Mouse (Mus musculus) forebrain, postnatal 0 days (tissue): ENCODE measurements at regions not wholly inside any gene's neighbourhood (a gene's known extent, or its start where the extent isn't known, plus 50 kb on each side); places are given as distances from the start of the nearest gene placed in this dataset.
A peak's percentile ranks its signal among the peaks of the same experiment; 100 is the strongest.

ENCODE experiments used
- ATAC-seq: fragments of 200-750 bp; cut with Nextera tagmentation; 2 replicates; pipeline ENCODE4 v1.8.0; 2017; ENCODE audit warnings: mild to moderate bottlenecking, moderate library complexity
- DNase-seq: peaks from one replicate; pipeline ENCODE4 v3.0.0-alpha.2; 2015
- H3K27ac ChIP-seq: fragments of 300-500 bp; sonication (generic); 2 replicates; pipeline ENCODE4 v1.5.1; 2014; ENCODE audit warnings: low read depth, mild to moderate bottlenecking, antibody characterized with exemption, low read length, moderate library complexity, mixed read lengths
- H3K27me3 ChIP-seq: fragments of 300-500 bp; sonication (generic); 2 replicates; pipeline ENCODE4 v1.6.1; 2014; ENCODE audit warnings: mild to moderate bottlenecking, low read length, mixed read lengths; ENCODE audit not compliant: insufficient read depth
- H3K36me3 ChIP-seq: fragments of 300-500 bp; sonication (generic); 2 replicates; pipeline ENCODE4 v1.6.1; 2014; ENCODE audit warnings: mild to moderate bottlenecking, moderate library complexity; ENCODE audit not compliant: insufficient read depth
- H3K4me1 ChIP-seq: fragments of 300-500 bp; sonication (generic); 2 replicates; pipeline ENCODE4 v1.6.1; 2014; ENCODE audit warnings: antibody characterized with exemption; ENCODE audit not compliant: insufficient read depth
- H3K4me2 ChIP-seq: fragments of 300-500 bp; sonication (generic); 2 replicates; pipeline ENCODE4 v1.6.1; 2014; ENCODE audit warnings: low read depth, mild to moderate bottlenecking, moderate library complexity
- H3K4me3 ChIP-seq: fragments of 300-500 bp; sonication (generic); 2 replicates; pipeline ENCODE4 v1.5.1; 2014; ENCODE audit warnings: low read depth, low read length, mixed read lengths
- H3K9ac ChIP-seq: fragments of 300-500 bp; sonication (generic); 2 replicates; pipeline ENCODE4 v1.6.1; 2014; ENCODE audit warnings: mild to moderate bottlenecking
- H3K9me3 ChIP-seq: fragments of 300-500 bp; sonication (generic); 2 replicates; pipeline ENCODE4 v1.6.1; 2016; ENCODE audit warnings: low read length
- CTCF ChIP-seq: sonication (generic); IDR thresholded peaks from 2 replicates; pipeline ENCODE4 v1.5.1; 2016; ENCODE audit warnings: antibody characterized with exemption, control low read depth, low read depth
- WGBS: fragments of 180-500 bp; shearing (Covaris S2); extraction: QIAGEN DNeasy Blood & Tissue Kit; methylation state at CpG from one replicate; pipeline ENCODE4 v1.1.7; 2014; 5-methylcytosine and 5-hydroxymethylcytosine counted together

- 72% methylated on average over 5 of the region's 5 CpGs for WGBS
- Histone ChIP-seq H3K4me1 (no peaks in the 10 kb centered on the region), H3K4me2 (no peak overlapping the region), H3K9me3 (no peaks in the 10 kb centered on the region), H3K9ac (no peak overlapping the region), H3K36me3 (no peaks in the 10 kb centered on the region), H3K27ac (no peak overlapping the region), H3K27me3 (no peaks in the 10 kb centered on the region), H3K4me3 (no peak overlapping the region)
- DNase-seq (peak; percentile 52), ATAC-seq (peak; percentile 74)
- no peak for TF ChIP-seq CTCF
These were observed 64.9 kb upstream of the Prdm11 start for GRCm38 (mm10) chr2:93110898-93111297.

GRCm38 (mm10) chr2:93106581-93106980, 60.6 kb upstream of the Prdm11 start:
- ATAC-seq = no peak
- WGBS = 70% methylated on average over 6 of the region's 6 CpGs
- no peak overlapping the region for H3K27ac ChIP-seq

GRCm38 (mm10) chr2:93101991-93102390, 56.0 kb upstream of the Prdm11 start:
- Histone ChIP-seq H3K4me1 (no peaks in the 10 kb centered on the region), H3K27me3 (no peaks in the 10 kb centered on the region), H3K27ac (no peak overlapping the region), H3K9ac (no peak overlapping the region), H3K36me3 (no peaks in the 10 kb centered on the region), H3K9me3 (no peaks in the 10 kb centered on the region), H3K4me3 (no peak overlapping the region), H3K4me2 (no peak overlapping the region)
- TF ChIP-seq CTCF = no peak
- 40% methylated on average over 8 of the region's 8 CpGs for WGBS
- no peak for DNase-seq
- ATAC-seq = no peak

More at GRCm38 (mm10) chr2:93106581-93106980, 60.6 kb upstream of the Prdm11 start:
- DNase-seq = no peak
- TF ChIP-seq CTCF = no peak
- no peaks in the 10 kb centered on the region for H3K4me1 ChIP-seq
- H3K9me3 ChIP-seq = no peaks in the 10 kb centered on the region
- no peak overlapping the region for H3K4me3 ChIP-seq
- no peak overlapping the region for H3K9ac ChIP-seq
- H3K4me2 ChIP-seq = no peak overlapping the region
- H3K36me3 ChIP-seq = no peaks in the 10 kb centered on the region
- no peaks in the 10 kb centered on the region for H3K27me3 ChIP-seq

GRCm38 (mm10) chr2:93099780-93100179, 53.8 kb upstream of the Prdm11 start:
- Histone ChIP-seq H3K9ac (no peak overlapping the region), H3K36me3 (no peaks in the 10 kb centered on the region), H3K4me3 (no peak overlapping the region), H3K4me1 (no peaks in the 10 kb centered on the region), H3K27ac (no peak overlapping the region), H3K9me3 (no peaks in the 10 kb centered on the region), H3K4me2 (no peak overlapping the region), H3K27me3 (no peaks in the 10 kb centered on the region)
- ATAC-seq (no peak), DNase-seq (no peak)
- no peak for TF ChIP-seq CTCF
- 71% methylated on average over 3 of the region's 3 CpGs for WGBS

- 100% methylated on average over 2 of the region's 2 CpGs for WGBS
- no peak overlapping the region for H3K27ac ChIP-seq
These were observed 51.0 kb upstream of the Prdm11 start for GRCm38 (mm10) chr2:93097016-93097415.

GRCm38 (mm10) chr2:93096078-93096729, 50.2 kb upstream of the Prdm11 start:
- TF ChIP-seq CTCF = no peak
- no peak overlapping the region for H3K4me2 ChIP-seq
- ATAC-seq = peak; percentile 57
- H3K36me3 ChIP-seq = no peaks in the 10 kb centered on the region
- 42% methylated on average over 6 of the region's 6 CpGs for WGBS
- no peaks in the 10 kb centered on the region for H3K27me3 ChIP-seq
- H3K4me3 ChIP-seq = no peak overlapping the region
- no peak overlapping the region for H3K9ac ChIP-seq
- no peaks in the 10 kb centered on the region for H3K9me3 ChIP-seq
- H3K4me1 ChIP-seq = no peaks in the 10 kb centered on the region
- DNase-seq = peak; percentile 44
- H3K27ac ChIP-seq = no peak overlapping the region

More at GRCm38 (mm10) chr2:93097016-93097415, 51.0 kb upstream of the Prdm11 start:
- DNase-seq (no peak), ATAC-seq (no peak)
- Histone ChIP-seq H3K36me3 (no peaks in the 10 kb centered on the region), H3K4me1 (no peaks in the 10 kb centered on the region), H3K4me3 (no peak overlapping the region), H3K27me3 (no peaks in the 10 kb centered on the region), H3K4me2 (no peak overlapping the region), H3K9ac (no peak overlapping the region), H3K9me3 (no peaks in the 10 kb centered on the region)
- no peak for TF ChIP-seq CTCF
